Mouse (Mus musculus): ENCODE results near the gene Zfp202. TPM values are rescaled to one million over a fixed set of nuclear protein-coding genes. Genes with fewer than 3 reads are reported as not detected.

The Zfp202 gene
- polyA plus RNA-seq, 1 experiment from 2014 or later: 1.3 TPM

DNA sequence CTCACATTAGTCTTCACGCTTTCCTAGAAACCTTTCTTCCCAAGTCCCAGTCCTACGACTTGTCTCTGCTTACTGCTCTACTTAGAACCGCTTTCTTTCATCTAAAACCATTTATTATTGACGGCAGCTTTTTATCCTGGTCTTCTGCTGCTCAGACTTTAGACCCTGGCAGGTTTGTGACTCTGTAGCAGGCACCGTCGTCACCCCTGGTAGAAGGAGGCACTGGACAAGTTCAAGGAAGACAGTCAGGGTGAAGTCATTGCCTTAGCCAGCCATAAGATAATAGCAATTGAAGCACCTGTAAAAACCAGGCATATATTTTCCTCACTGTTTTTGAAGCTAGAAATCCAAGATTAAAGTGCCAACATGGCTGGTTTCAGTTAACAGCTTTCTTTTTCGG is 43.1 kb downstream of the Zfp202 start:
- no peak overlapping the region for H3K27ac ChIP-seq (ENCODE audit: low read length)
- ATAC-seq (no peak), DNase-seq (ENCODE audit: low spot score) (no peak)
- TF ChIP-seq EP300 (IDR thresholded peaks at IDR 0.05) (no peak), CTCF (IDR thresholded peaks at IDR 0.05) (no peak)
- 87% methylated on average over 7 of the region's 7 CpGs for WGBS
- H3K36me3 ChIP-seq (ENCODE audit: insufficient read depth, low read length): no peaks in the 10 kb centered on the region
- no peaks in the 10 kb centered on the region for H3K27me3 ChIP-seq (replicated peaks; ENCODE audit: insufficient read depth, low read length)
- no peaks in the 10 kb centered on the region for H3K9me3 ChIP-seq (ENCODE audit: low read length)
- H3K4me1 ChIP-seq (ENCODE audit: insufficient read depth, low read depth, low read length): no peaks in the 10 kb centered on the region
- H3K4me2 ChIP-seq (replicated peaks; ENCODE audit: low read depth, low read length): no peak overlapping the region
- H3K9ac ChIP-seq (replicated peaks; ENCODE audit: low read depth): no peak overlapping the region
- no peak overlapping the region for H3K4me3 ChIP-seq (ENCODE audit: low read depth, low read length)

DNA sequence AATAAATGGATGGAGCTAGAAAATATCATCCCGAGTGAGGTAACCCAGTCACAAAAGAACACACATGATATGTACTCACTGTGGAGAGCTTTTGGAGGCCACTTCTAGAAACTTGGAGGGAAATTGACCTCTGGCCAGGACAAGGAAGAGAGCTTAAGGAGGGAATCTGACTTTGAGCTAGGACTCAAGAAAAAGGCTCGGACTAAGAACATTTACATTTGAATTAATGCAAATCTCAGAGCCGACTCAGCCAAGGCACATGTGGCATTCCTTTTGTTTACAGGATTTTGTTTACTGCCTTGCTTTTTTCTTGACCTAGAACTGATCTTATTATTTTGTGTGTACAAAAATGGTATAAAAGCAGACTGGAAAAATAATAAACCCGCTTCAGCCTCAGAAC is 47.6 kb downstream of the Zfp202 start:
- Histone ChIP-seq H3K9me3 (ENCODE audit: low read length) (no peaks in the 10 kb centered on the region), H3K27me3 (replicated peaks; ENCODE audit: insufficient read depth, low read length) (no peaks in the 10 kb centered on the region), H3K4me2 (replicated peaks; ENCODE audit: low read depth, low read length) (no peak overlapping the region), H3K36me3 (ENCODE audit: insufficient read depth, low read length) (no peaks in the 10 kb centered on the region), H3K27ac (ENCODE audit: low read length) (no peak overlapping the region), H3K9ac (replicated peaks; ENCODE audit: low read depth) (no peak overlapping the region), H3K4me3 (ENCODE audit: low read depth, low read length) (no peak overlapping the region), H3K4me1 (ENCODE audit: insufficient read depth, low read depth, low read length) (0 out of 2 replicates have a peak, but pooled peaks cover 4% of the 10 kb centered on the region)
- TF ChIP-seq CTCF (IDR thresholded peaks at IDR 0.05) (no peak), EP300 (IDR thresholded peaks at IDR 0.05) (no peak)
- ATAC-seq (no peak), DNase-seq (ENCODE audit: low spot score) (no peak)
- WGBS: 47% methylated on average over 4 of the region's 4 CpGs

DNA sequence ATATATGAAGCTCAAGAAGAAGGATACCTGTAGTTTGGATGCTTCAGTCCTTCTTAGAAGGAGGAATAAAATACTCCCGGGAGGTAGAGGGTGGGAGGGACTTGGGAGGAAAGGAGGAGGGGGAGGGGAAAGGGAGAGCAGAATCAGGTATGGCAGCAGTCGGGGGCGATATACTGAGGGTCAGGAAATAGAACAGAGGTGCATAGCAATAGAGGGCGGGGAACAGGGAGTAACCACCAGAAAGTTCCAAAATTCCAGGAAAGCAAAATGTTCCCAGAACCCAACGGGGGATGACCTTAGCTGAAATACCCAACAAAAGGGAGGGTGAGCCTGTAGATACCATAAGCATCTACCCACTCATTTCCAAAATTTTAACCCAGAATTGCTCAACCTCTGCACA is 48.2 kb downstream of the Zfp202 start:
- H3K9ac ChIP-seq (replicated peaks; ENCODE audit: low read depth): no peak overlapping the region
- H3K4me2 ChIP-seq (replicated peaks; ENCODE audit: low read depth, low read length): no peak overlapping the region
- TF ChIP-seq CTCF (IDR thresholded peaks at IDR 0.05) (no peak), EP300 (IDR thresholded peaks at IDR 0.05) (no peak)
- WGBS: 33% methylated on average over 5 of the region's 5 CpGs
- H3K27me3 ChIP-seq (replicated peaks; ENCODE audit: insufficient read depth, low read length): no peaks in the 10 kb centered on the region
- no peak overlapping the region for H3K27ac ChIP-seq (ENCODE audit: low read length)
- DNase-seq (ENCODE audit: low spot score) (no peak), ATAC-seq (no peak)
- H3K4me3 ChIP-seq (ENCODE audit: low read depth, low read length): no peak overlapping the region
- 0 out of 2 replicates have a peak, but pooled peaks cover 4% of the 10 kb centered on the region for H3K4me1 ChIP-seq (ENCODE audit: insufficient read depth, low read depth, low read length)
- H3K36me3 ChIP-seq (ENCODE audit: insufficient read depth, low read length): no peaks in the 10 kb centered on the region
- no peaks in the 10 kb centered on the region for H3K9me3 ChIP-seq (ENCODE audit: low read length)

DNA sequence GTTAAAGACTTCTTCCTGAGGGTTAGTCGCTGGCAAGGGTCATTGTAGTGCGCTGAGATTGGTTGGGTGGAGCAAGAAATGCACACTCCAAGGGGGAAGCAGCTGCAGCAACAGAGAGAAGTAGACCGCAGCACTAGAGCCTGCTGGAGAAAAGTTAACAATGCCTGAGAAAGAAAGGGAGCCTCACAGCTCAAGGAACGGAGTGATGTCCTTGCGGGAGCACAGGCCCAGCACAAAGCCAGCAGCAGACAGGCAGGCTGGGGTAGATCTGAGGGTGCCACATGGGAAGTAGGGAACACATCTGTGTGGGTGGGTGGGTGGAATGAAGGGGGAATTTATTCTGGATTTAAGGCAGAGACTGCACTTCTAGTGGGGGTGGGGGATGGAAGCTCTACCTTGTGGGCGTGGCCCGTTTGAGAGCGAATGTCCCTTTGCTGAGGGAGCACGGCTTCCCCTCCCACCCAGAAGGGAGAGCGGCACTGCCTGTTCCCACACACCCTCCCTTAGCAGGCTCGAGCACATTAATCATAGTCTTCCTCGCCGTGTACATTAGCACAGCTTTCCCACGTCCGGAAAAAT is 49.2 kb downstream of the Zfp202 start:
- peak overlapping the region; percentile 64 for H3K4me2 ChIP-seq (replicated peaks; ENCODE audit: low read depth, low read length)
- ATAC-seq (peak; percentile 71), DNase-seq (ENCODE audit: low spot score) (peak; percentile 66)
- TF ChIP-seq CTCF (IDR thresholded peaks at IDR 0.05) (no peak), EP300 (IDR thresholded peaks at IDR 0.05) (no peak)
- H3K9me3 ChIP-seq (ENCODE audit: low read length): no peaks in the 10 kb centered on the region
- 0 out of 2 replicates have a peak, but pooled peaks cover 4% of the 10 kb centered on the region for H3K4me1 ChIP-seq (ENCODE audit: insufficient read depth, low read depth, low read length)
- H3K27me3 ChIP-seq (replicated peaks; ENCODE audit: insufficient read depth, low read length): no peaks in the 10 kb centered on the region
- no peaks in the 10 kb centered on the region for H3K36me3 ChIP-seq (ENCODE audit: insufficient read depth, low read length)
- no peak overlapping the region for H3K27ac ChIP-seq (ENCODE audit: low read length)
- under 1% methylated on average over 15 of the region's 15 CpGs for WGBS
- H3K4me3 ChIP-seq (ENCODE audit: low read depth, low read length): peak overlapping the region; percentile 34
- H3K9ac ChIP-seq (replicated peaks; ENCODE audit: low read depth): peak overlapping the region; percentile 51

DNA sequence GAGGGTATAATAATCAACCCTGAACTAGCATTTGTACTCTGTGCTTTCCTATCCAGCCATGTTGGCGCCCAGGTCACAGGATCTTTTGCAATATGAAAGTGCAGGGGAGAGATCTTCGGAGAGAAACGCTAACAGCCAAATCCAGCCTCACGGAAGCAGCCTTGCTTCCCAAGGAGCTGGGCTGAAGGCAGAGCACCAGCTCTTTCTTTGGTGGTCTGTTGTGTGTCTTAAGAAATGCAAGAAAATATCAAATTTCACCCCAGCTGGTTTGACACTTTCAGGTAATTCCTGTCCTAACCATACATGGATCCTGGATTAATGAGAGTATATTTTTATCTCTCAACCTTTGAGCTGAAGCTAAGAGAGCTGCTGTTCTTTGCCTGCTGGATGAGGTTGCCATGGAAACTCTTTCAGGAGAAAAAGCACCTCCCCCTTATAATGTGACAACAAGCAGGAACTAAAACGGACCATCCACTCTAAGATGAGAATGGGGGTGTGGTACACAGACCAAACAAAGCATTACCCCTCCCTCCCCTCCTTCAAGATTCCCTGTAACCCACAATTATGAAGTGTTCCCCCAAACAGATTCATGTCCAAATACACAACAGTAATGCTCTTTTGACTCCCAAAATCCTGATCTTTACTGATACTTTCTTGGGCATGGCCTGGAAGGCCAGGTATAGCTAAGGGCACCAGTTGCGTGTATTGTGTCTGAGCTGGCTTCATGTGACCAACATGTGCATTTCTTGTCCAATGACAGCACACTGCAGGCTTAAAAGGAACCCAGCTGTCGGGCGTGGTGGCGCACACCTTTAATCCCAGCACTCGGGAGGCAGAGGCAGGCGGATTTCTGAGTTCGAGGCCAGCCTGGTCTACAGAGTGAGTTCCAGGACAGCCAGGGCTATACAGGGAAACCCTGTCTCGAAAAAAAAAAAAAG is 50.1 kb downstream of the Zfp202 start:
- Histone ChIP-seq H3K4me1 (ENCODE audit: insufficient read depth, low read depth, low read length) (0 out of 2 replicates have a peak, but pooled peaks cover 4% of the 10 kb centered on the region), H3K27me3 (replicated peaks; ENCODE audit: insufficient read depth, low read length) (no peaks in the 10 kb centered on the region), H3K9me3 (ENCODE audit: low read length) (no peaks in the 10 kb centered on the region), H3K4me3 (ENCODE audit: low read depth, low read length) (peak overlapping the region; percentile 34), H3K4me2 (replicated peaks; ENCODE audit: low read depth, low read length) (peak overlapping the region; percentile 64), H3K27ac (ENCODE audit: low read length) (no peak overlapping the region), H3K9ac (replicated peaks; ENCODE audit: low read depth) (peak overlapping the region; percentile 51), H3K36me3 (ENCODE audit: insufficient read depth, low read length) (no peaks in the 10 kb centered on the region)
- TF ChIP-seq EP300 (IDR thresholded peaks at IDR 0.05): no peak
- no peak for TF ChIP-seq CTCF (IDR thresholded peaks at IDR 0.05)
- DNase-seq (ENCODE audit: low spot score) (no peak), ATAC-seq (no peak)
- 52% methylated on average over 12 of the region's 13 CpGs for WGBS

DNA sequence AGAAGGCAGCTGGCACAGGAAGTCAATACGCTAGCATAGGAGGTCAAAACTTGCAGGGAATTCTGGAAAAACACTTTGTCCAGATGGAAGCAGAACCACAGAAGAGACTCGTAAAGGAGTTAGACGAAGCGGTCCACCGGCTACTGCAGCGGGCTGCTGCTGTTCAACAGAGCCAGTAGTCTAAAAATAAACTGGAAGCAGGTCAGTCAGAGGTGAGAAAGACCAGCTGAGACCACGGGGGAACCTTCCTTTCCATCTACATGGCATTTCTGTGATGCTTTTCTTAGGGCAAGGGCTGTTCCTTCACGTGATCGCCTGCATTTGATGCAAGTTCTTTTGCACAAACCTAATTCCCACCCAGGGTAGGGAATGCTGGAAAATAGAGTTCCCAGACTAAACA is 53.4 kb downstream of the Zfp202 start:
- TF ChIP-seq CTCF (IDR thresholded peaks at IDR 0.05) (no peak), EP300 (IDR thresholded peaks at IDR 0.05) (no peak)
- Histone ChIP-seq H3K36me3 (ENCODE audit: insufficient read depth, low read length) (no peaks in the 10 kb centered on the region), H3K27me3 (replicated peaks; ENCODE audit: insufficient read depth, low read length) (no peaks in the 10 kb centered on the region), H3K4me1 (ENCODE audit: insufficient read depth, low read depth, low read length) (0 out of 2 replicates have a peak, but pooled peaks cover 4% of the 10 kb centered on the region), H3K9ac (replicated peaks; ENCODE audit: low read depth) (no peak overlapping the region), H3K9me3 (ENCODE audit: low read length) (no peaks in the 10 kb centered on the region), H3K27ac (ENCODE audit: low read length) (no peak overlapping the region), H3K4me2 (replicated peaks; ENCODE audit: low read depth, low read length) (no peak overlapping the region), H3K4me3 (ENCODE audit: low read depth, low read length) (no peak overlapping the region)
- DNase-seq (ENCODE audit: low spot score): no peak
- 47% methylated on average over 9 of the region's 9 CpGs for WGBS
- ATAC-seq: no peak
